Mouse (Mus musculus) bone marrow macrophage, adult 2 months (primary cell): ENCODE results near the gene Micall1. TPM values are rescaled to one million over a fixed set of nuclear protein-coding genes. Genes with fewer than 3 reads are reported as not detected.

ENCODE experiments used
- H3K27ac ChIP-seq: 2 replicates; pipeline ENCODE4 v1.5.1; 2012; ENCODE audit warnings: low read depth, low read length; ENCODE audit not compliant: insufficient read depth
- H3K4me1 ChIP-seq: 2 replicates; pipeline ENCODE4 v1.6.1; 2012; ENCODE audit warnings: low read length; ENCODE audit not compliant: control insufficient read depth, insufficient read depth
- H3K4me3 ChIP-seq: 2 replicates; pipeline ENCODE4 v1.5.1; 2012; ENCODE audit warnings: mild to moderate bottlenecking, low read length, moderate library complexity; ENCODE audit not compliant: insufficient read depth
- CTCF ChIP-seq: IDR thresholded peaks from 2 replicates; pipeline ENCODE4 v1.5.1; 2012; ENCODE audit warnings: low read depth, mild to moderate bottlenecking, low read length, moderate library complexity
- POLR2A ChIP-seq: IDR thresholded peaks from 2 replicates; pipeline ENCODE4 v1.6.1; 2012; ENCODE audit warnings: mild to moderate bottlenecking, low read depth, low read length, borderline replicate concordance
- polyA plus RNA-seq: library from polyadenylated mRNA; stranded (reverse); fragments of >200 nt; gene quantifications from 2 replicates; pipeline ENCODE4 v1.2.4, GENCODE M21; 2012; ENCODE audit not compliant: missing spikeins, insufficient read depth, insufficient read length

Gene Micall1
- 16.2 and 16.3 TPM in 2 replicates for polyA plus RNA-seq

DNA sequence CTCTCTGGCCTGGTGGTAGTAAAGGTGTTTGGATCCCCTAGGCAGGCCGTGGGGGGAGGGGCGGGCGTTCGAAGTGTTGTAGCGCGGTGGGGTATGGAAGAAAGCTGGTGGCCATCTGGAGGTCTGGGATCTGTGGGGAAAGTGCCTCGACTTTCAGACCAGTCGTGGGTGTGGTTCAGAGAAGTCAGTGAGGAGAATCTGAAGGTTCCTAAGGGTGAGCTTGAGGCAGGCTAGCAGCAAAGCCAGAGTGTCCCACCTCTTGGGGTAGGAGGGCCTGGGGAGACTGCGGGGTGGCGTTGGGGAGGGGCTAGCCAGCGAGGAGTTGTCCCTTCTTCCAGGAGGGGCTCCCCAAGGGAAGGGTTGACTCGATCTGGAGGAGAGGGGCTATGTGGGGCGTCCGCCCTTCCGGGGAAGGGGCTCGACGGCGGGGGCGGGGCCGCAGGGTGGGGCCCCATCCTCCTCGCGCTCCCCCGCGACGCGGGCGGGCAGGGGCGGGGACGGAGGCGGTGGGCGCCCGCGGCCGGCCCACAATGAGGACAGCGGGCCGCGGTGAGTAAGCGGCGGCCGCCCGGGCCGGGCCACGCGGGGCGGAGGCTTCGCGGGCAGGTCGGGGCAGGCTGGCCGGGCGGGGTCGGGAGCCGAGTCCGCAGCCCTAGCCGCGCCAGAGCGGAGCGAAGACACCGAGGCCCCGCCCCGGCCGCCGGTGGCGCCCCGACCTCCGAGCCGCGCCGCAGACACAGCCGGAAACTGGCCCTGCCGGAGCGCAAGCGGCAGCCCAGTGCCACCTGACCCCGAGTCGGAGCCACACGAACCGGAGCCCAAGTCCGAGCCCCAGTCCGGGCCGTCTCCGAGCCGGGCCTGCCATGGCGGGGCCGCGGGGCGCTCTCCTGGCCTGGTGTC lies at the start of gene Micall1:
TSS of gene Micall1 (plus strand) at position 478 of the 900 bp plus-strand sequence.
- Histone ChIP-seq H3K27ac (peak within 1 kb of the TSS; percentile 58), H3K4me1 (peaks cover 26% of the 10 kb centered on the region), H3K4me3 (peak within 1 kb of the TSS; percentile 95)
- TF ChIP-seq CTCF (no peak), POLR2A (no peak)

DNA sequence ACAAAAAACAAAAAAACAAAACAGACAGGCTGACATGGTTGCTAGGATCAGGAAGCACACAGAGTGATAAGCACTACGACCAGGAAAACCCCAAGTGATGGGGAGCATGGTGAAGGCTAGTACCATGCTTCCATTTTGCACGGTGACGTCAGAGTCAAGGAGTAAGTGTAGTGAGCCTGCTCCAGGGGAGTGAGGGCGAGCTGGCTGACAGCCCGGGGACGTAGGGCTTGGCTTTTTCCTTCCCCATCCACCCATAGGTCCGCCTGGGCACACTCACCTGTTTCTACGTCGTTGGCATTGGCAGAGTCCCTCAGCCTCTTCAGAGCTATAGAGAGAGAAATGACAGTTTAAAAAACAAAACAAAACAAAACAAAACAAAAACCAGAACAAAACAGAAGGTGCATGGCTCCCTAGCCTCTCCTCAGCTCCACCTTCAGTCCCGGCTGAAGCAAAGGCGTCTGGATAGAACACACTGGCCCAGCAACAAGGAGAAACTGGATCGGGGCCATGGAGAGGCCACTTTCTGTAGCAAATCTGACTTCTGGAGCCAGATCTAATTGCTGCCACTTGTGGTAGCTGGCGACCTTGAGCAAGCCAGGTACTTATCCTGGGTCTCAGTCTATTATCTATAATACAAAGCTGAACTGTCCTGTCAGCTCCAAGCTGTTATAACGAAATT lies 47.7 kb upstream of the Micall1 start:
- TF ChIP-seq CTCF: no peak
- TF ChIP-seq POLR2A: no peak
- Histone ChIP-seq H3K4me3 (no peak overlapping the region), H3K27ac (no peak overlapping the region), H3K4me1 (peaks cover 5% of the 10 kb centered on the region)

DNA sequence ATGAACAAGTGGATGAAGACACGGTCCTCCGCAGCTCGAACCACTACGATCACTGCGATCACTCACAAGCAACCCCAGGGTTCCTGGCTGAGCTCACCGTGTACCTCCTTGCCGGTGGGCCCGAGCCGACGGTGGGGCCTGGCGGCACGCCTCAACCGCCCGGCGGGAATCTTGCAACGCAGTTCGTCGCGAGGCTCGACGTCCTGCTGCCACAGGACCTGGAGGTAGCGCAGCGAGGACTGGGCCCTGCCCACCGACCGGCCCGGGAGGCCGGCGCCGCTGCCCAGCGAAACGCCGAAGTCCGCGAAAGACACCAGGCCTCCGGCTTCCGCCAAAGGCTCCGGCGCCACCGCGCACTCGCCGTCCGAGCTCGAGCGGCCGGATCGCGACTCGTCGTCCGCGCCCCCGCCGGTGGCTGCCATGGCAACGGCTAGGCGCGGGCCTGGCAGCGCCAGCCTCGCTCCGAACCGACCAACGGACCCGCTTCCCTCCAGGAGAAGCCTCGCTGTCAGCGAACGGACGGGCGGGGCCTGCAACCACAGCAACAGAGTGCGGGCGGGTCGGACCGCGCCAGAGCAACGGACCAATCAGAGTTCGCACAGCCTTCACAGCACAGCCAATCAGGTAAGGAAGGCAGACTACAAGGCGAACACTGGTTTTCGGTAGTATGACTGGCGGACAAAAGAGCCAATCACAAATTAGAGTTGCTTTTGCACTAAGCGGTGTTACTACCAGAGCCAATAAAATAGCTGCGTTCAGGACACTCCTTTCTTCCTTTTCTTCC lies 46.1 kb upstream of the Micall1 start, which contains the start of gene Ankrd54:
TSS of gene Ankrd54 (minus strand) at position 518 of the 784 bp plus-strand sequence.
- peak within 1 kb of the TSS; percentile 84 for H3K4me3 ChIP-seq
- no peak for TF ChIP-seq CTCF
- TF ChIP-seq POLR2A: no peak
- H3K4me1 ChIP-seq: peaks cover 5% of the 10 kb centered on the region
- H3K27ac ChIP-seq: peak within 1 kb of the TSS; percentile 21

DNA sequence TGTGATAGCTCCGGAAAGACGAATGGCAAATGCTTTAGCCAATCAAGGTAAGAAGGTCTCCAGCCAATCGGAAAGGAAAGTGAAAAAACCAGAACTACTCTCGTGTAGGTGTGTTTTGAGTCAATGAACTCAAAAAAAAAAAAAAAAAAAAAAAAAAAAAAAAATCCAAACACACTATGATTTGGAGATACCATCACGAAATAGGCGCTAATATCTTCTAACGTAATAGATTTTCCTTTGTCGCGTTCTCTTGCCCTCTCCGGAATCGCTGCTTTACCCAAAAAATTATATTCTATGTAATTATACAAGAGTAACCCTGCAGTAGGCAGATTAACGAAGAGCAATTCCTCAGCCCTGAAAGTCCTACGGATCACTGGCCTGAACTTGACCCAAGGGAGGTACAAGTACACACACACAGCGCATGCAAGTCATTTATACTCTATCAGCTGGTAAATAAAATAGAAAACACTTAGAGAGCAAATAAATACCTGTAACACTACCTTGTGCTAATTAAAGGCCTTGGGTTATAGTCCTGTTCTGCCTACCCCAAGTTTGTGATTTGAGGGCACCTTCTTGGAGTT lies 45.4 kb upstream of the Micall1 start:
- TF ChIP-seq CTCF: no peak
- no peak for TF ChIP-seq POLR2A
- H3K4me3 ChIP-seq: peak overlapping the region; percentile 23; the same call in 1 of the 2 replicates
- peaks cover 5% of the 10 kb centered on the region for H3K4me1 ChIP-seq
- no peak overlapping the region for H3K27ac ChIP-seq

- no peak overlapping the region for H3K27ac ChIP-seq
- H3K4me1 ChIP-seq: peaks cover 5% of the 10 kb centered on the region
- H3K4me3 ChIP-seq: no peak overlapping the region
- TF ChIP-seq POLR2A (no peak), CTCF (no peak)
These were observed 43.5 kb upstream of the Micall1 start for GRCm38 (mm10) chr15:79065086-79065770.

DNA sequence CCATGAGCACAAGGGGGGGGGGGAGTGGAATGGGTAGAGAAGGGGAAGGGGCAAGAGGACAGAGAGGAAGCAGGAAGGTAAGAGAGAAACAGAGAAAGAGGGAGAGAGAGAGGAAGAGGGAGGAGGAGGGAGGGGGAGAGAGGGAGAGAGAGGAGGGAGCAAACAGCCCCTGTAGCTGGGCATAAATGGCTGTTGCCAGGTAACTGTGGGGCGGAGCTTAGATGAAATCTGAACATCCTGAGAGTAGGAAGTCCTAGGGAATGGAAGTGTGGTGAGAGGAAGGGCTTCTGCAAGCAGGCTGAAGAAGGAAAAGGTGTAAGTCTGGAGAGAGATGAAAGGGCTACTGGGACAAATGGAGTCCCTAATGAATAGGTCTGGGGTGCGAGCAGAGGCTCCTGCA lies 42.4 kb upstream of the Micall1 start:
- Histone ChIP-seq H3K4me3 (no peak overlapping the region), H3K4me1 (peaks cover 5% of the 10 kb centered on the region), H3K27ac (no peak overlapping the region)
- TF ChIP-seq POLR2A (no peak), CTCF (no peak)

- Histone ChIP-seq H3K4me1 (peaks cover 5% of the 10 kb centered on the region), H3K4me3 (no peak overlapping the region), H3K27ac (no peak overlapping the region)
- no peak for TF ChIP-seq POLR2A
- TF ChIP-seq CTCF: no peak
These were observed 41.1 kb upstream of the Micall1 start for GRCm38 (mm10) chr15:79067631-79068030.

DNA sequence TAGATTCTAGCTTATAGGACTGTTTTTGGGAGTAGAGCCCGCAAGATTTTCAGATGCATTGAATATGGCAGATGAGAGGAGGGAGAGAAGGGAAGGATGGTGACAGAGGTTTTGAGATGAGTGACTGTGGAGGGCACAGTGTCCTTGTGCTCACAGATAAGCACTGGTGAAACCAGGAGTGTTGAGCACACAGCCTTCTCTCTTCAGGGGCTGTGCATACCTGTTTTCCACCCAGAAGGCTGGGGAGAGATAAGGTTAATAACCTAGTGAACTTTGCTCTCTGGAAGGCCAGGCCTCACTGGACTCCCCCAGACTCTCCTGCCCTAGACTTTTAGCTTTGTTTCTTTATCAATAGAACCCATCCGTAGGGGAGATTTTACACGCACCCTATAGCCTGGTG lies 40.3 kb upstream of the Micall1 start:
- peaks cover 4% of the 10 kb centered on the region for H3K4me1 ChIP-seq
- H3K4me3 ChIP-seq: no peak overlapping the region
- no peak overlapping the region for H3K27ac ChIP-seq
- TF ChIP-seq POLR2A (no peak), CTCF (no peak)
